Mouse (Mus musculus) kidney, embryonic 15.5 days (tissue): ENCODE data around the gene Wnt3. TPM values are rescaled to one million over a fixed set of nuclear protein-coding genes. Genes with fewer than 3 reads are reported as not detected.

Experiments
- ATAC-seq: fragments of 200-750 bp; cut with Nextera tagmentation; replicated peaks from 2 replicates; pipeline ENCODE4 v1.8.0; 2017; ENCODE audit warnings: moderate TSS enrichment; ENCODE audit not compliant: low FRiP score
- H3K27ac ChIP-seq: fragments of 300-500 bp; sonication (generic); 2 replicates; pipeline ENCODE4 v1.5.1; 2015; ENCODE audit warnings: mild to moderate bottlenecking, inconsistent platforms
- H3K27me3 ChIP-seq: fragments of 300-500 bp; sonication (generic); 2 replicates; pipeline ENCODE4 v1.6.1; 2015; ENCODE audit warnings: inconsistent platforms
- H3K36me3 ChIP-seq: fragments of 300-500 bp; sonication (generic); 2 replicates; pipeline ENCODE4 v1.6.1; 2015; ENCODE audit warnings: inconsistent platforms
- H3K4me1 ChIP-seq: fragments of 300-500 bp; sonication (generic); 2 replicates; pipeline ENCODE4 v1.6.1; 2015; ENCODE audit warnings: inconsistent platforms
- H3K4me2 ChIP-seq: fragments of 300-500 bp; sonication (generic); 2 replicates; pipeline ENCODE4 v1.6.1; 2015; ENCODE audit warnings: moderate library complexity, mild to moderate bottlenecking, inconsistent platforms
- H3K4me3 ChIP-seq: fragments of 300-500 bp; sonication (generic); replicated peaks from 2 replicates; pipeline ENCODE4 v1.5.1; 2015; ENCODE audit warnings: mild to moderate bottlenecking, inconsistent platforms
- H3K9ac ChIP-seq: fragments of 300-500 bp; sonication (generic); 2 replicates; pipeline ENCODE4 v1.6.1; 2015; ENCODE audit warnings: mild to moderate bottlenecking, inconsistent platforms
- H3K9me3 ChIP-seq: fragments of 300-500 bp; sonication (generic); replicated peaks from 2 replicates; pipeline ENCODE4 v1.6.1; 2016; ENCODE audit warnings: inconsistent platforms
- whole genome bisulfite sequencing: fragments of 180-500 bp; shearing (Covaris S2); methylation state at CpG from one replicate; pipeline ENCODE4 v1.1.7; 2015; ENCODE audit warnings: mixed read lengths; 5-methylcytosine and 5-hydroxymethylcytosine counted together
- polyA plus RNA-seq: library from polyadenylated mRNA; unstranded; fragments of >200 nt; fragmentation: Nextera tagmentation; extraction: Ambion mirVana; gene quantifications from 2 replicates; pipeline ENCODE4 v1.2.1, GENCODE M21; 2015

The Wnt3 gene
- polyA plus RNA-seq, 1 experiment from 2014 or later: 0.19 TPM

DNA sequence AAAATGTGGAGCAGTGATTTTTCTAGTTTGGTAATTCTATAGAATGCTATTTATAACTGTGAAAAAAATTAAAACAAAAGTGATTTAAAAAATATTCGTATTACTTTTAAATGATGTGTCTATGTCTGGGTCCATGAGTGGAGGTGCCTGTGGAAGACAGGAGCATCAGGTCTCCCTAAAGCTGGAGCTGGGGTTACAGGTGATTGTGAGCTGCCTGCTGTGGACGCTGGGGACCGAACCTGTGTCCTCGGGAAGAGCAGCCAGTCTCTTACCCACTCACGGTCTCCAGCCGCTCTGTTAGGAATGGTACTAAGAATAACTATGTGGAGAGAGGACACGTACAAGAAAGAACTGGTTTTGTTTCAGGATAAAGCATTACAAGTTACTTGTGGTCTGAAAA lies 82.7 kb downstream of the Wnt3 start:
- Histone ChIP-seq H3K4me2 (no peak overlapping the region), H3K4me3 (no peak overlapping the region), H3K27ac (no peak overlapping the region), H3K4me1 (0 out of 2 replicates have a peak, but pooled peaks cover 3% of the 10 kb centered on the region), H3K36me3 (peaks cover 24% of the 10 kb centered on the region), H3K27me3 (no peaks in the 10 kb centered on the region), H3K9ac (no peak overlapping the region), H3K9me3 (no peaks in the 10 kb centered on the region)
- ATAC-seq: no peak
- 91% methylated on average over 7 of the region's 7 CpGs for WGBS

DNA sequence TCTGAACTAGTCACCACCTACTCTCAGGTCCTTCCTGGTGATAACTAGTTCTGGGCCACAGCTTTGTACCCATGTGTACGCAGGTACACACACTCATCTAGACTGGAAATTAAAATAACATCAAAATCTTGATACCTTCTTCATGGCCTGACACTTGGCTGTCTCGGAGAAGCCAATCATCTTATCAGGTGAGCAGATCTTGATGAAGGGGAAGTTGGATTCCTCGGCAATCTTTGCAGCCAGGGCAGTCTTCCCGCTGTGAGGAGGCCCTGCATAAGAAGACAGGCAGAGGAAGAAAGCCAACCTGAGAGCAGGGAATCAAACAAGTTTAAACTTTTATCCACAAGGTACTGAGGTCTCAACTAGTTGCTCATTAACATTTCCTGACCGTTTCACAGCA lies 84.8 kb downstream of the Wnt3 start:
- 64% methylated on average over 5 of the region's 5 CpGs for WGBS
- H3K27ac ChIP-seq: no peak overlapping the region
- no peaks in the 10 kb centered on the region for H3K9me3 ChIP-seq
- peaks cover 39% of the 10 kb centered on the region for H3K36me3 ChIP-seq
- ATAC-seq: no peak
- no peak overlapping the region for H3K9ac ChIP-seq
- no peak overlapping the region for H3K4me2 ChIP-seq
- no peak overlapping the region for H3K4me3 ChIP-seq
- 0 out of 2 replicates have a peak, but pooled peaks cover 3% of the 10 kb centered on the region for H3K4me1 ChIP-seq
- H3K27me3 ChIP-seq: no peaks in the 10 kb centered on the region

DNA sequence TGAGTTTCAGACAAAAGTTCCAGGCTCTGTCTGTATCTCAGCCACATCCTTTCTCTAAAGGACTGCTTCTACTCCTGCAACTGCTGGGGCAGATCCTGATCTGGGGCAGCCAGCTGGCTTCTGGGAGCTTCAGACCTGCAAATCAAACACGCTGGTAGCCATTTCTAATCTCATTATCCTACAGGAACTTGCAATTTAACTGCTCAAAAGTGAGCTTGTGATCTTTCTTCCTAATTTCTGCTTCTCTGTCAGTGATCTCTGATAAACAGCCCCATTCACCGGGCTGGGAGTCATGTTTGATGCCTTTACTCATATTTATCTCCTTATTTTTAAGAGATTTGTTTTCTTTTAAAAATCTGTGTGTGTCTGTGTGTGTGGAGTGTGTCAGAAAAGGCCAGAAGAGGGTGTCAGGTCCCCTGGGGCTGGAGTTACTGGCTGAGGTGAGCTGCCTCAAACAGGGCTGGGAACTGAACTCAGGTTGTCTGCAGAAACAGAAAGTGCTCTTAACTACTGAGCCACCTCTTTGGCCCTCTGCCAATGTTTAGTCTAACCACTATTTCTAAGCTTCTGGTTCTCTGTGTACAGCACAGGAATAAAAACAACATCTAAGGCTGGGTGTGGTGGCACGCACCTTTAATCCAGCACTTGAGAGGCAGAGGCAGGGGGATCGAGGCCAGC lies 86.1 kb downstream of the Wnt3 start:
- H3K36me3 ChIP-seq: peaks cover 44% of the 10 kb centered on the region
- ATAC-seq: no peak
- H3K4me1 ChIP-seq: no peaks in the 10 kb centered on the region
- H3K4me3 ChIP-seq: no peak overlapping the region
- H3K9me3 ChIP-seq: no peaks in the 10 kb centered on the region
- no peaks in the 10 kb centered on the region for H3K27me3 ChIP-seq
- no peak overlapping the region for H3K4me2 ChIP-seq
- 77% methylated on average over 4 of the region's 4 CpGs for WGBS
- no peak overlapping the region for H3K27ac ChIP-seq
- H3K9ac ChIP-seq: no peak overlapping the region

DNA sequence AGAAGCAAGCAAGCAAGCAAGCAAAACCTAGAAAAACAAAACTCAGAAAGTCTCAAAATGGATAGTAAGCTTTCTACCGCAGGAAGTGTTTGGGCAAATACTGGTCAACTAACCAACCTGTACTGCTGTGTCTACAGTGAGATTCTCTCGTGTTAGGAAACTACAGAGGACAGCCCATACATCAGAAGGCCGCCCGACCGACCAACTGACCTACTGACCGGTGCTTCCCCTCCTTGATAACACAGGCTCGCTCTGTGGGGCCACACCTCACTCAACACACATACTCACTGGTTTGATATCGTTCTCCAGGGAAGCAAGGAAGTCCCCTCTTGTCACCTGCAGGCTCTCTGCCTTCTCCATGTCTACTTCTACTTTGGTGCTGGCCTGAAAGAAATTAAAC lies 89.0 kb downstream of the Wnt3 start:
- no peaks in the 10 kb centered on the region for H3K9me3 ChIP-seq
- H3K4me1 ChIP-seq: no peaks in the 10 kb centered on the region
- no peak overlapping the region for H3K9ac ChIP-seq
- H3K4me3 ChIP-seq: no peak overlapping the region
- no peak for ATAC-seq
- no peaks in the 10 kb centered on the region for H3K27me3 ChIP-seq
- no peak overlapping the region for H3K4me2 ChIP-seq
- 79% methylated on average over 8 of the region's 8 CpGs for WGBS
- peaks cover 39% of the 10 kb centered on the region for H3K36me3 ChIP-seq
- no peak overlapping the region for H3K27ac ChIP-seq

DNA sequence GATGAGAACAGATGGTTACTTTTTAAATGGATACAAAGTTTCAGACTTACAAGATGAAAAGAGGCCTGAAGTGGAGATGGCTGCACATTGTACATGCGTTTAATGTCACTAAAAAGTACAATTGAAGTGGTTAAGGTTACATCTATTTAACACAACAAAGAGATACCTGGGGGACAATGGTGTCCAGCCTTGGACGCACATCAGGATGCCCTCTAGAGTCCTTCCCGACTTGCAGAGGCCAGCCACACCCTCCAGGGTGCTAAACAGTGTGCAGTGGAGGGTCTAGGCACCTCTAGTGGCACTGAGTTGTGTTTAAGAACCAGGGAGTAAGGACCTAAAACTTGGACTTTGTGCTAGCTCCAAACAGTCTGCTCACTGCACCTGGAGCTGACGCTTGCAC lies 90.5 kb downstream of the Wnt3 start:
- Histone ChIP-seq H3K4me3 (no peak overlapping the region), H3K36me3 (peaks cover 38% of the 10 kb centered on the region), H3K4me1 (no peaks in the 10 kb centered on the region), H3K27me3 (no peaks in the 10 kb centered on the region), H3K9ac (no peak overlapping the region), H3K4me2 (no peak overlapping the region), H3K27ac (no peak overlapping the region), H3K9me3 (no peaks in the 10 kb centered on the region)
- ATAC-seq: no peak
- 91% methylated on average over 4 of the region's 4 CpGs for WGBS

DNA sequence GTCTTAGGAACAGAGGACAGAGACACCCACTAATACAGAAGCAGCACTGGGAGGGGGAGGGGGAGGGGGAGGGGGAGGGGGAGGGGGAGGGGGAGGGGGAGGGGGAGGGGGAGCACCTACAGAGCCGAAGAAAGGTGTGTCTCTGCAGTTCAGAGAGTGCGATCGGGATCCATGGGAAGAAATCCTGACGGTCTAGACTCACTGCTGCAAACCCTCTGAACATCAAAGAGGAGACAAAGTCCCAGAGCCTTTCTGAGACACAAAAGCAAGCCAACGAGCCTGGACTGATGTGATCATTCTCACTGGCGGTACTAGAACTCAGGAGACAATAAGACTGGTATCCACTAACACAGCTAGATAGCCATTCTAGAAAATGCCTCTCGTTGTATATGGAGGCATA lies 91.4 kb downstream of the Wnt3 start:
- H3K4me2 ChIP-seq: no peak overlapping the region
- WGBS: 78% methylated on average over 7 of the region's 7 CpGs
- H3K4me1 ChIP-seq: no peaks in the 10 kb centered on the region
- no peak for ATAC-seq
- H3K9me3 ChIP-seq: no peaks in the 10 kb centered on the region
- H3K36me3 ChIP-seq: peaks cover 33% of the 10 kb centered on the region
- no peak overlapping the region for H3K27ac ChIP-seq
- H3K27me3 ChIP-seq: no peaks in the 10 kb centered on the region
- H3K4me3 ChIP-seq: no peak overlapping the region
- no peak overlapping the region for H3K9ac ChIP-seq

Other genes starting within 250 kb of the Wnt3 start
- gene Gm884, start 153.0 kb upstream of the Wnt3 start, polyA plus RNA-seq: not detected in 2 replicates
- gene Lyzl6, start 135.3 kb upstream of the Wnt3 start, polyA plus RNA-seq: not detected in 2 replicates
- not detected in 2 replicates for gene Rprml, start 124.6 kb upstream of the Wnt3 start, polyA plus RNA-seq
- gene Gosr2, start 76.3 kb upstream of the Wnt3 start, polyA plus RNA-seq: 80.4 and 83.9 TPM in 2 replicates
- gene Wnt9b, start 24.3 kb upstream of the Wnt3 start, polyA plus RNA-seq: 7.2 and 7.7 TPM in 2 replicates
- gene Nsf, start 179.9 kb downstream of the Wnt3 start, polyA plus RNA-seq: 54.6 and 55.8 TPM in 2 replicates
- gene Arf2, start 192.6 kb downstream of the Wnt3 start, polyA plus RNA-seq: 63.5 and 65.6 TPM in 2 replicates